Mouse (Mus musculus) cerebellum, adult 2 months (tissue): ENCODE data around the gene Iqgap2. TPM values are rescaled to one million over a fixed set of nuclear protein-coding genes. Genes with fewer than 3 reads are reported as not detected.

Experiments
- DNase-seq, 2 experiments: peaks; one replicate each; pipeline ENCODE4 v3.0.0; 2021
- H3K27ac ChIP-seq: fragments of 200-500 bp; 2 replicates; pipeline ENCODE4 v1.5.1; 2012; ENCODE audit warnings: low read length, control low read depth, inconsistent platforms; ENCODE audit not compliant: insufficient read depth
- H3K27me3 ChIP-seq: fragments of 200-500 bp; 2 replicates; pipeline ENCODE4 v1.6.1; 2012; ENCODE audit warnings: inconsistent platforms, mild to moderate bottlenecking, low read length, moderate library complexity; ENCODE audit not compliant: control insufficient read depth, insufficient read depth
- H3K4me1 ChIP-seq: fragments of 200-500 bp; 2 replicates; pipeline ENCODE4 v1.6.1; 2011; ENCODE audit warnings: low read length; ENCODE audit not compliant: control insufficient read depth, insufficient read depth
- H3K4me3 ChIP-seq: fragments of 200-500 bp; replicated peaks from 2 replicates; pipeline ENCODE3; 2011; ENCODE audit warnings: mild to moderate bottlenecking, low read depth, low read length, control low read depth; ENCODE audit not compliant: insufficient read depth
- CTCF ChIP-seq: fragments of 200-500 bp; IDR thresholded peaks from 2 replicates; pipeline ENCODE4 v1.5.1; 2011; ENCODE audit warnings: low read depth, mild to moderate bottlenecking, control low read depth, low read length, moderate library complexity, borderline replicate concordance; ENCODE audit not compliant: insufficient read depth
- POLR2A ChIP-seq: fragments of 200-500 bp; IDR thresholded peaks from 2 replicates; pipeline ENCODE4 v1.6.1; 2011; ENCODE audit warnings: low read length, control low read depth, borderline replicate concordance; ENCODE audit not compliant: insufficient read depth
- WGBS: fragments of 180-500 bp; shearing (Covaris S2); methylation state at CpG from one replicate; pipeline ENCODE4 v1.1.7; 2018; 5-methylcytosine and 5-hydroxymethylcytosine counted together
- polyA plus RNA-seq: library from polyadenylated mRNA; depleted of rRNA; stranded (reverse); fragments of >200 nt; gene quantifications from 2 replicates; pipeline ENCODE4 v1.2.3, GENCODE M21; 2012; rRNA removed

The Iqgap2 gene
- polyA plus RNA-seq, result 1.3 TPM in 2 replicates

DNA sequence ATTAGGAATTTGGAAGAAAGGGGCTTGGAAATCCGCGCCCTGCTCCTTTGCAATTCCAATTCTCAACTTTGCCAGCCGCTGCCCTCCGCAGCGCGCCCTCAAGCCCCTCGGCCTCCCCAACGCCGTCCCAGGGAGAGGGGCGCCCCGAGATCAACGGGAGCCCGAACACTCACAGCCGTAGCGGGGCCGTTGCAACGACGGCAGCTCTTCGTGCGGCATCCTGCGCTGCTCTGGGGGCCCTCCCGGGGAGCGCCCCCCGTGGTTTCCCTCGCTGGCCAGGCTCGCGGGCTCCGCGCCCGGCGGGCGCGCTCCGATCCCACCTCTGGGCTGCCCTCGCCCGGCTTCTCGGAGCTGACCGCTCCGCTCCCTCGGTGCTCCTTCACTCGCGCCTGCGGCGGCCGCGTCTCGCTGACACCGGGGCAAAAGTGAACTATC is at the start of gene Iqgap2:
Gene Iqgap2 (minus strand): TSS at position 432 of the 435 bp plus-strand sequence.
- TF ChIP-seq POLR2A (no peak), CTCF (no peak)
- no peak for DNase-seq
- Histone ChIP-seq H3K4me3 (peak within 1 kb of the TSS; percentile 60), H3K27ac (no peak within 1 kb of the TSS), H3K27me3 (no peaks in the 10 kb centered on the region), H3K4me1 (no peaks in the 10 kb centered on the region)
- under 1% methylated on average over 41 of the region's 48 CpGs for WGBS

DNA sequence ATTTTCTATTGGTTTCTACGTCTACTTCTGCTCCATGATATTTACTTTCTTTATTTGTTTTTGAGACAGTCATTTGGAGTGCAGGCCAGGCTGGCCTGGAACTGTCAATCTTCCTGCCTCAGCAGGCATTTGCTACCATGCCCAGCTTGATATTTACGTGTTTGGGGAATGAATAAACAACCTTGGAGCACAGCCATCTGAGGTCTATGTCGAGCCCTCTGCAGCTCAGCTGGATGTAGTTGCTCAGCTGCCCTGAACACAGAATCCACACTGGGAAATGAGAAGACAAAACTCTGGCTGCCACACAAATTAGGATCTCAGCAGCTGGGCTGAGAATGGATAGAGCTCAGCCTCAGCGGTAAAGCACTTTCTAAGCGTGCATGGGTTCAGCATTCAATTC is 49.1 kb upstream of the Iqgap2 start:
- DNase-seq, result no peak
- Histone ChIP-seq H3K27me3 (no peaks in the 10 kb centered on the region), H3K4me1 (no peaks in the 10 kb centered on the region), H3K27ac (no peak overlapping the region), H3K4me3 (no peak overlapping the region)
- WGBS, result 38% methylated on average over 5 of the region's 5 CpGs
- TF ChIP-seq CTCF, result no peak
- TF ChIP-seq POLR2A, result no peak

DNA sequence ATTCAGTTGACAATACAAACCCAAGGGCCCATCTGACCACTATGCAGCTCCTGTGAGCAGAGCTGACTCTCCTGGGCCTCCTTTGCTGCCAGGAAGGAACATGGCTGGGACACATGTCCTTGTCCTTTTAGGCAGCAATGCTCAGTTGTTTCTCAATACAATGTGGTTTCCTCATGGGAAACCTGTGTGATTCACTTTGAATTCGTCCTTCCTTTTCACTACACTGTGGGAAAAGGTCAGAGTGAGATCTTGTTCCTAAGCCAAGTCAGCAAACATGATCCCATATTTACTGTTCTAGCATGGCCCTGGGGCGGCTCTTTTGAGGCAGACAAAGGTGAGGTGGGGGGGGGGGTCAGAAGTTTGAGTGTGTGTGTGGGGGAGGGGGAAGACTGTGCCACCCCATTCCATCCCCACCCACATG is 32.5 kb upstream of the Iqgap2 start:
- Histone ChIP-seq H3K4me1 (no peaks in the 10 kb centered on the region), H3K27me3 (no peaks in the 10 kb centered on the region), H3K27ac (no peak overlapping the region), H3K4me3 (no peak overlapping the region)
- WGBS, result 85% methylated on average over 2 of the region's 2 CpGs
- DNase-seq, result no peak
- TF ChIP-seq POLR2A, result no peak
- TF ChIP-seq CTCF, result no peak

DNA sequence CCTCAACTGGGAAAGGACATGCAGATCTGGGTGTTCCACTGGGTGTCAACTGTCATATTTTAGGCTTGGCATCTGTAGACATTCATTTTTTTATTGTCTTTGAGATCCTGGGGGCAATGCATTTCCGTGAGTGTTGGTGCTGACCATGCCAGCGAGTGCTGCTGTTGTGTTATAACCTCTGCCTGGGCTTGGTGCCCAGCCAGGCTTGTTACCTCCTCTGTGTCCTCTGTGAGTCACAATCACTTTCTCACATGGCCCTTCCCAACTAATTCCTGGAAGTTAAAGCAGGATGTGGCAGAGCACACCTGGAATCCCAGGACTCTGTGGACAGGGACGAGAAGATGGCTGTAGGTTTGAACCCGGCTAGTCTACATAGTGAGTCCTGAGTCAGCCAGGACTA is 30.9 kb upstream of the Iqgap2 start:
- TF ChIP-seq POLR2A (no peak), CTCF (no peak)
- 79% methylated on average over 4 of the region's 4 CpGs for WGBS
- no peaks in the 10 kb centered on the region for H3K27me3 ChIP-seq
- H3K27ac ChIP-seq, result no peak overlapping the region
- H3K4me1 ChIP-seq, result no peaks in the 10 kb centered on the region
- no peak for DNase-seq
- no peak overlapping the region for H3K4me3 ChIP-seq

DNA sequence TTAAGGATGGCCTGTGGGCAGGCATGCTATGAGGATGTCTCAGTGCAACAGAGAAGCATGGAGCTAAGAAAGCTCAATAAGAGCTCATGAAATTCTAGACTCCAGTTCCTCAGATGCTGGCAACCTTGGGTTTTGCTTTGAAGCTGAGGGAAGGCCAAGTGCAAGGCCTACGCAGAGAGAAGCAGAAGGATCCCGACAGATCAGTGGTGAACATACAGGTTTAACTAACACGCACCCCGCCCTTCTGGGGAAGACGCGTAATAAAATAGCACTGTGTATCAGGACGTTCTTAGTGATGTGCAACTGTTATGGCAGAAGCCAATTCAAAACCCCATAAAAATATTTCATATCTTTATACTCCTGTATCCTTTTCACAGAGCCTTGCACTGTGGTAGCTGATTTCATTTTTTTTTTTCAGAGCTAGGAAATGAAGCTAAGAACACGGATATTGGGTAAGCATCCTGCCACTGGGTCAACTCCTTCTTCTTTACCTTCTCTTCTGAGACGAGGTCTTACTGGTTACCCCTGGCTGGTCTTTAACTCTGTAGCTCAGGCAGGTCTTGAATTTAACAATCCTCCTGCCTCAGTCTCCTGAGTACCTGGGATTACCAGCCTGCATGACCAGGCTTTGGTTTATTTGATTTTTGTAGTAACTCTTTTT is 27.0 kb upstream of the Iqgap2 start:
- WGBS, result 94% methylated on average over 9 of the region's 9 CpGs
- Histone ChIP-seq H3K4me3 (no peak overlapping the region), H3K27me3 (no peaks in the 10 kb centered on the region; the same call in 1 of the 2 replicates), H3K4me1 (no peaks in the 10 kb centered on the region), H3K27ac (no peak overlapping the region)
- TF ChIP-seq CTCF (no peak), POLR2A (no peak)
- no peak for DNase-seq

DNA sequence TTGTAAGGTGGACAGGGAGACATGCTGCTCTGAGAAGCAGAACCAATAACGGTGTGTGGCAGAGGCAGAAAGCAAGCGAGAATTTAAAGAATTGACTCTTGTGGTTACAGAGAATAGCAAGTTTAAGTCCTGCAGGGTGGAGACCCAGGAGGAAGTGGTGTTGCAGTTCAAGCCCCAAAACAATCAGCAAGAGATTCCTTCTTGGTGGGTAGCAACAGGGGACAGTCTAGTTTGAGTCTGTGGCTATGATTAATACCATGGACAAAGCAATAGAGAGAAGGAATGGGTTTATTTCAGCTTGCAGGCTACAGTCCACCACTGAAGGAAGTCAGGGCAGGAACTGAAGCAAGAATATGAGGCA is 21.3 kb upstream of the Iqgap2 start:
- DNase-seq, result no peak
- TF ChIP-seq CTCF (no peak), POLR2A (no peak)
- no peak overlapping the region for H3K27ac ChIP-seq
- peaks cover 20% of the 10 kb centered on the region for H3K4me1 ChIP-seq
- WGBS, result 67% methylated on average over 2 of the region's 2 CpGs
- H3K4me3 ChIP-seq, result no peak overlapping the region
- no peaks in the 10 kb centered on the region; the same call in 1 of the 2 replicates for H3K27me3 ChIP-seq

DNA sequence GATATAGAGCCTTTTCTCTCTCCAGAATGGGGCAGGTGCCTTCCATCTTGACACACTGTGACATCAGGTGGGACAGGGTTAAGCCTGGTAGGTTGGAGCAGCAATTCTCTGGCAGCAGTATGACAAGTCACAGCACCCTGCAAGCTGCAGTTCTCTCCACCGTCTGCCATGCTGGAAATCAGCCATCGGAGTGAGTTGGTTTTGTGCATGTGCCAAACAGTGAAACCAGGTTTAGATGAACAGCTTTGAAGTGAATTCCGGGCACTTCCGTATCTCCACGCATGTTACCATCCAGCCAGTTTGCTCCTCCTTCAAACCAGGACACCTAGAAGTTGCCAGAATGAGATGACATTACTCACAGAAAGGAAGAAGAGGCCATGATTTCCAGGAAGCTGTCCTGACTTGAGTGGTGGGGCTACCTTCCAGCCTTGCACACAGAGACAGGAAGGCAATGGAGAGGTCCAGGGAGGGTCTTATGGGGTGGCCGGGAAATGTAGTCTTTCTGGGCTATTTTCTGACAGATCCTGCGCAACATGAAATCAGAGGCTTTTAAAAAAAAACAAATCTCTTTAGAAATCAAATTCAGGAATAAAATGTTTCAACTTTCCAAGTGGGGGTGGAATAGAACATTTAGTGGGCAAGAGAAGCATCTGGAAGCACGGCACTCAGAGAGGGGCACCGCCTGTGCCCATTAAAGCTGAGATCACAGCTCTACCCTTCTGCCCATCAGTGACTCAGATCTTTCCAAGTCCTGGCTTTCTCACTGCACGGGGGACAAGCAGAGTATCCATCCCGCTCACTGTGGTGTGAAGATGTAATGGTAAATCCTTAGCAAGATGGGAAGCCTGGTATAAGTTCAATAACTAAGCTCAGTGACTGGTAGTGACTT is 20.7 kb upstream of the Iqgap2 start:
- DNase-seq, result peak; percentile 94 to 96
- peak overlapping the region; percentile 16 for H3K4me3 ChIP-seq
- no peaks in the 10 kb centered on the region; the same call in 1 of the 2 replicates for H3K27me3 ChIP-seq
- H3K27ac ChIP-seq, result peak overlapping the region; percentile 65
- TF ChIP-seq CTCF (0 out of 2 replicates have a peak, but pooled peaks have one; percentile 6), POLR2A (peak; percentile 16; the same call in 1 of the 2 replicates)
- peaks cover 20% of the 10 kb centered on the region for H3K4me1 ChIP-seq
- 16% methylated on average over 11 of the region's 11 CpGs for WGBS
